Mouse (Mus musculus): ENCODE data around the gene Myo15.
"Not testable (repeated sequence)": the region's sequence is repeated elsewhere in the genome, so short reads cannot be mapped to it uniquely, and the experiment has no call there.

The Myo15 gene

GRCm38 (mm10) chr11:60469039-60469438 lies at the start of gene Myo15:
TSS of gene Myo15 (plus strand) at chr11:60469339.
- DNase-seq = no peak

GRCm38 (mm10) chr11:60422046-60422668 lies 47.0 kb upstream of the Myo15 start:
- DNase-seq = no peak

GRCm38 (mm10) chr11:60423006-60423405 lies 46.1 kb upstream of the Myo15 start:
- DNase-seq = no peak

- no peak for DNase-seq
Measured at GRCm38 (mm10) chr11:60426417-60426816, 42.7 kb upstream of the Myo15 start.

GRCm38 (mm10) chr11:60427628-60428027 lies 41.5 kb upstream of the Myo15 start:
- DNase-seq = no peak

GRCm38 (mm10) chr11:60433501-60433900 lies 35.6 kb upstream of the Myo15 start:
- DNase-seq = no peak

GRCm38 (mm10) chr11:60435133-60435532 lies 34.0 kb upstream of the Myo15 start:
- DNase-seq = no peak

GRCm38 (mm10) chr11:60436618-60437017 lies 32.5 kb upstream of the Myo15 start:
- no peak for DNase-seq

GRCm38 (mm10) chr11:60439621-60440020 lies 29.5 kb upstream of the Myo15 start:
- DNase-seq = not testable (repeated sequence)

GRCm38 (mm10) chr11:60440176-60440575 lies 29.0 kb upstream of the Myo15 start:
- no peak for DNase-seq

- DNase-seq = no peak
Measured at GRCm38 (mm10) chr11:60442896-60443295, 26.2 kb upstream of the Myo15 start.

GRCm38 (mm10) chr11:60444007-60444406 lies 25.1 kb upstream of the Myo15 start:
- DNase-seq = no peak

- DNase-seq = peak; percentile 86
Measured at GRCm38 (mm10) chr11:60454080-60454744, 14.9 kb upstream of the Myo15 start, which contains the start of gene Drg2. TSS of gene Drg2 (plus strand) at chr11:60454591.

GRCm38 (mm10) chr11:60454745-60455087 lies 14.4 kb upstream of the Myo15 start:
- no peak for DNase-seq

GRCm38 (mm10) chr11:60457973-60458372 lies 11.2 kb upstream of the Myo15 start:
- DNase-seq = no peak

GRCm38 (mm10) chr11:60465943-60466380 lies 3.2 kb upstream of the Myo15 start:
- peak; percentile 82 for DNase-seq

GRCm38 (mm10) chr11:60470743-60471142 lies 1.6 kb downstream of the Myo15 start:
- no peak for DNase-seq

GRCm38 (mm10) chr11:60474534-60474933 lies 5.4 kb downstream of the Myo15 start:
- DNase-seq = no peak

- DNase-seq = no peak
Measured at GRCm38 (mm10) chr11:60475668-60476362, 6.7 kb downstream of the Myo15 start.

GRCm38 (mm10) chr11:60478121-60478520 lies 9.0 kb downstream of the Myo15 start:
- DNase-seq = no peak

- DNase-seq = no peak
Measured at GRCm38 (mm10) chr11:60486267-60486666, 17.1 kb downstream of the Myo15 start.

- DNase-seq = peak; percentile 63
Measured at GRCm38 (mm10) chr11:60492726-60493125, 23.6 kb downstream of the Myo15 start.

- no peak for DNase-seq
Measured at GRCm38 (mm10) chr11:60495692-60496091, 26.6 kb downstream of the Myo15 start.

GRCm38 (mm10) chr11:60507281-60507680 lies 38.1 kb downstream of the Myo15 start:
- DNase-seq = peak; percentile 63

Data from cerebellum, adult 9-11 months (tissue).